Mouse (Mus musculus) brain, embryonic 14.5 days (tissue): Measurements from ENCODE around the gene Cpeb1. TPM values are rescaled to one million over a fixed set of nuclear protein-coding genes. Genes with fewer than 3 reads are reported as not detected.

Experiments used
- DNase-seq: peaks from one replicate; pipeline ENCODE4 v3.0.0-alpha.2; 2011; ENCODE audit warnings: low read depth
- CTCF ChIP-seq: fragments of 200-500 bp; IDR thresholded peaks from 2 replicates; pipeline ENCODE4 v1.5.1; 2012; ENCODE audit warnings: inconsistent platforms, mild to moderate bottlenecking, moderate library complexity, borderline replicate concordance; ENCODE audit not compliant: insufficient read depth, insufficient read length; ENCODE audit errors: extremely low read depth
- POLR2A ChIP-seq: fragments of 200-500 bp; IDR thresholded peaks from 2 replicates; pipeline ENCODE4 v1.6.1; 2012; ENCODE audit warnings: mild to moderate bottlenecking, inconsistent platforms, borderline replicate concordance; ENCODE audit not compliant: poor library complexity, insufficient read depth, insufficient read length, severe bottlenecking; ENCODE audit errors: extremely low read depth
- polyA plus RNA-seq: library from polyadenylated mRNA; depleted of rRNA; stranded (reverse); fragments of >200 nt; gene quantifications from 2 replicates; pipeline ENCODE4 v1.2.3, GENCODE M21; 2012

Gene Cpeb1
- polyA plus RNA-seq, 1 experiment: 6.5 TPM

DNA sequence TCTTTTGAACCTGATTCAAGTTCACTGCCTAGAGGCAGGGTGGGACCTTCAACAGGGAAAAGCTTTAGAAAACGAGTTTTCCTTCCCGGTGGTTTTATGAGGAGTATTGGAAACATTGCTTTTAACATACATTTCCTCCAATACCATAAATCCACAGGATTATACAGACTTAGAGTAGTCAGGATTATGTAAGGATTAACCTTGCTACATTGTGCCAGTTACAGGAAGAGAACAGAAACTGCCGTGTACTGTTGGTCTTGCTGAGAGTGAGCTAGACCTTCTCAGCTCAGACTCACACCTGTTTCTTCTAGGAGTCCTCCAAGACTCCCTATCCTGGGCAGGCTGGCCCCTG lies 116.8 kb downstream of the Cpeb1 start:
- no peak for TF ChIP-seq POLR2A
- TF ChIP-seq CTCF: no peak
- DNase-seq: no peak

DNA sequence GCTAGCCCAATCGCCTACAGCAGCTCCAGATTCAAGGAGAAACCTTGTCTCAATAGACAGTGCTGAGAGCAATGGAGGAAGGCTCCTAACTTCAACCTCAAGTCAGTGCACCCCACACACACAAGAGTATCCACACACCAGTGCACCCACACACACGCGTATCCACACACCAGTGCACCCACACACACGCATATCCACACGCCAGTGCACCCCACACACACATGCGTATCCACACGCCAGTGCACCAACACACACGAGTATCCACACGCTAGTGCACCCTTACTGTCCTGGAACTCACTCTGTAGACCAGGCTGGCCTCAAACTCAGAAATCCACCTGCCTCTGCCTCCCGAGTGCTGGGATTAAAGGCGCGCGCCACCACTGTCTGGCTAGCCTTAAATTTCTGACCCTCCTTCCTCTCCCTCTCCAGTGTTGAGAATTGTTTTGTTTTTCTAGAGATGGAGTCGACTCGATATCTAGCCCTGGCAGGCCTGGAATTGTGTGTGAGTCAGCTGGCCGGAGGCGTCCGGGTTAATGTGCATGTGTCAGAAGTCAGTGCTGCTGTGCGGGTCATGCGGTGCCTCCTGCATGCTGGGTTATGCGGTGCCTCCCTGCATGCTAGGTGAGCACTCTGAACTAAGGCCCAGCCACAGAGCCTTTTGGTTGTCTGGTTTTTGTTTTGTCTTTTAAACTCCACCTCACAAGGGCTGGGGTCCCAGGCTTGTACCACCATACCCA lies 117.3 kb downstream of the Cpeb1 start:
- TF ChIP-seq CTCF (no peak), POLR2A (no peak)
- no peak for DNase-seq

DNA sequence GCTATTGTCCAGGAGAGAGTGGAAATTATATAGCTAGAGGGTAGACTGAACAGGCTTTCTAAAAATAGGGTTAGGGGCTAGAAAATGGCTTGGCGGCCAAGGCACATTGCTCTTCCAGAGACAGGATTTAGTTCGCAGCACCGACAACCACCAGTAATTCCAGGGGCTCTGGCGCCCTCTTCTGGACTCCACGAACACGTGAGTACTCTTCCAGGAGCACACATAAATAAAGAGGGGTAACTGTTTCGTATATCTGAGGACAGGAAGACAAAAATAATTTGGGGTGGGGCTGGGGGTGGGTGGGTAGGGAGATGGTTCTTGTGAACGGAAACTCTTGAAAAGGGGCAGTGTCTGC lies 118.9 kb downstream of the Cpeb1 start:
- TF ChIP-seq POLR2A (no peak), CTCF (peak; percentile 69)
- DNase-seq: peak; percentile 73

DNA sequence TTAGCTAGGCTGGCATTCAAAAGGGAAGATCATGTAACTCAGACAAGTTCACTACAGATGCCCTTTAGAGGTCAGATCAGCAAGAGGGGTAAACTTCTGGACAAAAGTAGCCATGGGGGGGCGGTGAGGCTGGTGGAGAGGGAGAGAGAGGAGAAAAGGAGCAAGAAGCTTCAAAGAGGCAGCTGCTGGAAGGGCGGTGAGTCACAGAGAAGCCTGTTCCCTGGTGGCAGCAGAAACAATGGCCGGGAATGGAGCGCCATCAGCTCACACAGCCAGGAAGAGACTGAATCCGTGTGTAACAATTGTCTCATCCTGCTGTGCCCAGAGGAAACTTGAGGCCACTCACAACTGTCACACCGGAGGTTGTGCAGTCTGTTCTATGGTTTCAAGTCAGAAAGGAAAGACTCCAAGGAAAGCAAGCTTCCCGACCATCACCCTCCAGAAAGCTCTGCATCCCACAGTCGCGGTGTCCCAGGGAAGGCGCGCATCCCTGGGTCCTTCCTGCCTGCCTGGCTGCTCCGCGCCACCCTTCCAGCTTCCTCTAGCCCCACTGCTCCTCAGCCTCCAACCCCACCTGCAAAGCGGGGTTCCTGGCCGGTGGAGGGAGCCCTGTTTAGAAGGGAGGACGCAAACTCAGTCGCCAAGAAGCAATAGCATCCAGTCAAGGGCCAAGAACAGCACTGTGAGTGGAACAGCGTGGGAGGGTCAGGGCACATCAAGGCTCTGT lies 119.4 kb downstream of the Cpeb1 start:
- peak; percentile 56 for DNase-seq
- TF ChIP-seq POLR2A: no peak
- TF ChIP-seq CTCF: no peak

DNA sequence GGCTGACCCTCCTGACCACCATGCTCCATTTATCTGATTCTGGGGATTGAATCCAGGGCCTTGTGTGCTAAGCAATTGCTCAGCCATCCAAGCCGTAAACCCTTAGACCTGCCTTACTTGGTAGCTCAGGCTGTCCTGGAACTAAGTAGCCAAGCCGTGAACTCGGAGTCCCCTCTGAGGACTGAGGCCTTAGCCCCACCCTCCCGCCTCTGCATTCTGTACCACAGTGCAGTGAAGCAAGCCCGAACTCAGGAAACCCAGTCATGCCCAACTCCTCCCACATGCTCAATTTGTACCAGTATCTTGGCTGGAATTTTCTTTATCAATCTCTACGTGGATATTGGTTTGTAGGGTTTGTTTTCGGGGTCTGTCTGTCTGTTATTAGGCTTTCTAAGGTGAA lies 123.4 kb downstream of the Cpeb1 start:
- TF ChIP-seq CTCF: no peak
- no peak for TF ChIP-seq POLR2A
- no peak for DNase-seq

DNA sequence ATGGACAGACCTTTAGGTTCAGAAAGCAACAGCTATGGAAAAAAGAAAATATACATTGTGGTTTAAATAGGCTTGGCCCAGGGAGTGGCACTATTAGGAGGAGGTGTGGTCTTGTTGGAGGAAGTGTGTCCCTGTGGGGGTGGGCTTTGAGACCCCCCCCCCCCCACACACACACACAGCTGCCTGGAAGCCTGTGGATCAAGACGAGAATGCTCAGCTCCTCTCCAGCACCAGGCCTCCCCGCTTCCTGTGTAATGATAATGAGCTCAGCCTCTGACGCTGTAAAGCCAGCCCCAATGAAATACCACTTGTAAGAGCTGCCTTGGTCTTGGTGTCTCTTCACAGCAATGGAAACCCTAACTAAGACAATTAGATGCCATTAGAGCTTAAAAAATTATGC lies 124.5 kb downstream of the Cpeb1 start:
- no peak for DNase-seq

DNA sequence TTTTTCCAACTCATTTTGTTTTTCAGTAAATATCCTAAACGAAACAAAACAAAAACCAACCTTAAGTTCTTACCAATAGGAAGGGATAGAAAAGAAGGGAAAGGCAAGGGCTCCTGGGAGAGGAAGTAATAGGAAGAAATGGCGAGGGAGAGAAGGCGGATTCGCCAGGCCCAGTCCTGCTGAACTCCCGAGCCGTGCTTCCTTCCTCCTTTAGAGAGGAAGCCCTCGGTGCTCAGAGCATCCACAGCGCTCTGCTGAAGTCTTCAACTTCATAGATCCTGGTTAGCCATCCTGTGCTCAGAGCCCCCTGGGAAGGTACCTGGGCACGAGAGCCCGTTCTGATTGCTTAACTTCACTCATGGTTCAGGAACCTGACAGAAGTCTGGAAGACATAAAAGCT lies 127.6 kb downstream of the Cpeb1 start:
- no peak for TF ChIP-seq CTCF
- no peak for TF ChIP-seq POLR2A
- no peak for DNase-seq

More for the DNA sequence above, 124.5 kb downstream of the Cpeb1 start:
- no peak for TF ChIP-seq POLR2A
- no peak for TF ChIP-seq CTCF

DNA sequence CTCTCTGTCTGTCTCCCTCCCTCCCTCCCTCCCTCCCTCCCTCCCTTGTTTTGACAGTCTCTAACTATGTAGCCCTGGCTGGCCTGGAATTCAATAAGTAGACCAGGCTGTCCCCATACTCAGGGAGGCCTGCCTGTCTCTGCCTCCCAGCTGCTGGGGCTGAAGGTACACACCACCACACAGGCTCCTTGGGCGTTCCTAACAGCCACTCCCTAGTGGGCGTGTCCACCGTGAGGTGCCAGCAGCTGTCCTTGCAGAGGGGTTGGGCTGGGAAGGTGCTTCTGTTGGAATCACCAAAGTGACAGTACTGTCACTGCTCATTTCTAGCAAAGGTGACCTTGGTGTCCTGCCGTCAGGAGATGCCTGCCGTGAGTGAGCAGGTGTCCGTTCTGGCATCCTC lies 128.4 kb downstream of the Cpeb1 start:
- TF ChIP-seq CTCF (no peak), POLR2A (no peak)
- DNase-seq: no peak

DNA sequence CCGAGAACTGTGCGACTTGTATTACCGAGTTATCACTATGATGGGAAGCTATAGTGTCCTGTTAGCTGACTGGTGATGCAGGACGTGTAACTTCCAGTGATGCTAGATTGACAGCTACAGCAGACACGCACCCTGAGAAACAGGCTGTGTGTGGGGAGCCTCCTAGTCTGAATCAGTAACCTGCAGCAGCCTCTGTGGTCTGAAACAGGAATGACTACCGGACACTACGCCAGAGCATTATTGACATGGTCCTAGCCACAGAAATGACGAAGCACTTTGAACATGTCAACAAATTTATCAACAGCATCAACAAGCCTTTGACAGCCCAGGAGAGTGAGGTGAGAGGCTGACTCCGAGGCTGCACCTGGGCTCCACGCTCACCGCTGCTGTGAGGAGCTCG lies 129.2 kb downstream of the Cpeb1 start:
- DNase-seq: no peak

DNA sequence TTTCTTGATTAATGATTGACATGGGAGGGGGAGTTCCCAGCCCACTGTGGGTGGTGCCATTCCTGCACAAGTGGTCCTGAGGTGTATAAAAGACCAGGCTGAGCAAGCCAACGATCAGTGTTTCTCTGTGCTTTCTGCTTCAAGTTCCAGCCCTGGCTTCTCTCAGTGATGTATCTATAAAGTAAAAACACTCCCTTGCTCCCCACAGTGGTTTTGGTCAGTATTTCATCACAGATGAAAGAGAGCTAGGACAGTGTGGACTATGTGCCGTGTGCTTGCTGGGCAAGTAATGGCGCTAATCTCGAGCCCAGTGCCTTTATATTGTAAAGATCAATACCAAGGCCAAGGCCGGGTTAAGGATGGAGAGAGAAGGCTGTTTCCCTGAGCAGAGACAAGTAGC lies 133.5 kb downstream of the Cpeb1 start:
- DNase-seq: no peak
- TF ChIP-seq CTCF: no peak

More for the DNA sequence above, 129.2 kb downstream of the Cpeb1 start:
- no peak for TF ChIP-seq POLR2A
- no peak for TF ChIP-seq CTCF

DNA sequence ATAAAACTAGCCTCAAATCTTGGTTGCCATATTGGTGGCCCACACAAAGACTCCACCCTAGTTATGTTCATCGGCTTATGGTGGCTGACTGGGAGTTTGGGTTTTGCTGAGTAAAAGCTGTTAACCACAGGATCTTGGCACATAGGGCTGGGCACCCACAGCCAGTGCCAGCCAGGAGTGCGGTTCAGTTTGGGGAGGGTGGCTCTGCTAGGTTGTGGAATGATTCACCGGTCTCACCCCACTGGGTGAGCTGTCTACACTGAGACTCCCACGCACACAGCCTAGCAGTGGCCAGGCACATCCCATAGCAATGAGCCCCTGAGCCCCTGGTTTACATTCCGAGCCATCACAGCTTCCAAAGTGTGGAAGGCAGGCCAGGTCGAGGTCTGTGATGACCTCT lies 135.5 kb downstream of the Cpeb1 start:
- TF ChIP-seq POLR2A: no peak
- TF ChIP-seq CTCF: no peak
- DNase-seq: no peak

DNA sequence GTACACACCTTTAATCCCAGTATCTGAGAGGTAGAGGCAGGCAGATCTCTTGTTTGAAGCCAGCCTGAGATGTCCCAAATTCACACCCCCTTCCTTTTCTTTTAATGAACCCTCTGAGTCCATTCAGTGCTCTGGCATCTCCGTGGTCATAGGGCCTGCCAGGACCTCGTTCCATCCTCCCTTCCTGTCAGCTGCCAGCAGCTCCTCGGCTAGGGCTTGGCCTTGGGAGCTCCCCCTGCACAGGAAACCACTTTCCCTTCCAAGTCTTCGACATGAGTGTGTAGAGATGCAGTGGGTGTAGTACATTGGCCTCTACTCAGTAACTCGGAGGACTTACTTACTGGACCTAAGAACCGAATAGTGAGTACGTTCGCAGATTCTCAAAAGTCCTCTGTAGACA lies 139.7 kb downstream of the Cpeb1 start:
- no peak for DNase-seq
- TF ChIP-seq POLR2A: no peak
- TF ChIP-seq CTCF: no peak

DNA sequence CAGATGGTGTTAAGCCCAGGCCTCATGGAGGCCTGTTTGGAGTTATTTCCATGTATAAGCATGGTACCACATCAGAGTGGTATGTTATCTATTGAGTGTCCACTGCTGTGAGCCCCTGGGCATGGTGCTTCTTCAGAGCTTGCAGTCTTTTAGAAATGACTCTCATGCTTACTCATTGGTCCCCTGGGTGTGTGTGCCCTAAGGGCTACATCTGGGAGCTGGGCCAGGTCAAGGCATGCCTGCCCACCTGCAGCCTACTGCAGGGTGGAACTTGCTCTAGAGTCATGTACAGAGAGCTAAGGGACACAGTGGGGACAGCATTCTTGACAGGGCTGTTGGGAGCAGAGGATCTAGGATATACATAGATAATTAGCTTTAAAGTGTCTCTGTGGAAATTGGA lies 143.7 kb downstream of the Cpeb1 start:
- TF ChIP-seq CTCF: no peak
- TF ChIP-seq POLR2A: no peak

DNA sequence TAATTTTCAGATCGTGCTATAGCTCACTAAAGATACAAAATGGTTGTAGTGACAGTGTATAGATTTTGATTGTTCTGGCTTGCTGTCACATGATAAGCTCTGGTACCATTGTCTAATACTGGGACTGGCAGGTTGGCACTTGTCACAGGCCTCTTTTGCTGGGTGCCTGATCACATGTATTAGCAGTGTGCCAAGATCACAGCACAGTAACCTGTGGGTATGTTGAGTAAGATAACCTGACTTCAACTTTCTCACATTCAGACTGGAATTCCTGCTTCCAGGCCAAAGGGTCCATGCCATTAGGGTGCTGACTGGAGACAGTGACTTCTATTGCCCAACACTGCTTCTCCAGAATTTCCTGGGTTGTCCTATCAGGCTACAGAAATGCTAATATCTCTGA lies 144.1 kb downstream of the Cpeb1 start:
- TF ChIP-seq POLR2A (no peak), CTCF (no peak)
- no peak for DNase-seq

More for the DNA sequence above, 143.7 kb downstream of the Cpeb1 start:
- no peak for DNase-seq
